Mouse (Mus musculus): Measurements from ENCODE around the gene Tiam1. TPM values are rescaled to one million over a fixed set of nuclear protein-coding genes. Genes with fewer than 3 reads are reported as not detected.

The Tiam1 gene
- polyA plus RNA-seq, 1 experiment from 2014 or later: 45.9 TPM

GRCm38 (mm10) chr16:90046494-90047158 is 96.9 kb downstream of the Tiam1 start:
- no peak overlapping the region for H3K9ac ChIP-seq
- 39% methylated on average over 12 of the region's 12 CpGs for WGBS
- no peak for ATAC-seq (ENCODE audit: insufficient number of reproducible peaks, insufficient read depth, low FRiP score, low TSS enrichment, low read depth)
- no peak overlapping the region for H3K4me3 ChIP-seq
- H3K36me3 ChIP-seq: no peaks in the 10 kb centered on the region
- no peaks in the 10 kb centered on the region for H3K27me3 ChIP-seq
- no peaks in the 10 kb centered on the region for H3K9me3 ChIP-seq
- H3K4me1 ChIP-seq: peaks cover 28% of the 10 kb centered on the region
- H3K27ac ChIP-seq: peak overlapping the region; percentile 33; the same call in 1 of the 2 replicates
- H3K4me2 ChIP-seq: no peak overlapping the region; the same call in 1 of the 2 replicates

- Histone ChIP-seq H3K27ac (no peak overlapping the region), H3K9me3 (no peaks in the 10 kb centered on the region), H3K36me3 (no peaks in the 10 kb centered on the region), H3K27me3 (no peaks in the 10 kb centered on the region), H3K9ac (no peak overlapping the region), H3K4me2 (no peak overlapping the region), H3K4me3 (no peak overlapping the region), H3K4me1 (peaks cover 35% of the 10 kb centered on the region)
- no peak for ATAC-seq (ENCODE audit: insufficient number of reproducible peaks, insufficient read depth, low FRiP score, low TSS enrichment, low read depth)
- WGBS: 71% methylated on average over 8 of the region's 8 CpGs
Observed at GRCm38 (mm10) chr16:90045611-90046010, 98.0 kb downstream of the Tiam1 start.

- H3K4me1 ChIP-seq: peaks cover 33% of the 10 kb centered on the region
- 86% methylated on average over 21 of the region's 21 CpGs for WGBS
- H3K36me3 ChIP-seq: no peaks in the 10 kb centered on the region
- no peak overlapping the region for H3K9ac ChIP-seq
- H3K9me3 ChIP-seq: no peaks in the 10 kb centered on the region
- no peak overlapping the region for H3K27ac ChIP-seq
- ATAC-seq (ENCODE audit: insufficient number of reproducible peaks, insufficient read depth, low FRiP score, low TSS enrichment, low read depth): no peak
- H3K4me2 ChIP-seq: no peak overlapping the region
- no peaks in the 10 kb centered on the region for H3K27me3 ChIP-seq
- H3K4me3 ChIP-seq: no peak overlapping the region
Observed at GRCm38 (mm10) chr16:90044004-90044754, 99.4 kb downstream of the Tiam1 start.

GRCm38 (mm10) chr16:90042874-90043273 is 100.7 kb downstream of the Tiam1 start:
- H3K9me3 ChIP-seq: no peaks in the 10 kb centered on the region
- no peak for ATAC-seq (ENCODE audit: insufficient number of reproducible peaks, insufficient read depth, low FRiP score, low TSS enrichment, low read depth)
- no peak overlapping the region for H3K9ac ChIP-seq
- H3K27me3 ChIP-seq: no peaks in the 10 kb centered on the region
- peaks cover 34% of the 10 kb centered on the region for H3K4me1 ChIP-seq
- no peak overlapping the region for H3K27ac ChIP-seq
- H3K36me3 ChIP-seq: no peaks in the 10 kb centered on the region
- no peak overlapping the region for H3K4me3 ChIP-seq
- no peak overlapping the region for H3K4me2 ChIP-seq
- 95% methylated on average over 10 of the region's 10 CpGs for WGBS

GRCm38 (mm10) chr16:90042386-90042785 is 101.2 kb downstream of the Tiam1 start:
- Histone ChIP-seq H3K27me3 (no peaks in the 10 kb centered on the region), H3K36me3 (no peaks in the 10 kb centered on the region), H3K27ac (no peak overlapping the region), H3K4me3 (no peak overlapping the region), H3K4me2 (no peak overlapping the region), H3K4me1 (peaks cover 39% of the 10 kb centered on the region), H3K9ac (no peak overlapping the region), H3K9me3 (no peaks in the 10 kb centered on the region)
- WGBS: 90% methylated on average over 10 of the region's 10 CpGs
- ATAC-seq (ENCODE audit: insufficient number of reproducible peaks, insufficient read depth, low FRiP score, low TSS enrichment, low read depth): no peak

- Histone ChIP-seq H3K27me3 (no peaks in the 10 kb centered on the region), H3K27ac (no peak overlapping the region), H3K4me3 (no peak overlapping the region), H3K36me3 (no peaks in the 10 kb centered on the region), H3K9ac (no peak overlapping the region), H3K9me3 (no peaks in the 10 kb centered on the region), H3K4me2 (no peak overlapping the region), H3K4me1 (peaks cover 36% of the 10 kb centered on the region)
- ATAC-seq (ENCODE audit: insufficient number of reproducible peaks, insufficient read depth, low FRiP score, low TSS enrichment, low read depth): no peak
- 47% methylated on average over 8 of the region's 8 CpGs for WGBS
Observed at GRCm38 (mm10) chr16:90040771-90041364, 102.7 kb downstream of the Tiam1 start.

GRCm38 (mm10) chr16:90035595-90036110 is 107.9 kb downstream of the Tiam1 start:
- Histone ChIP-seq H3K9ac (no peak overlapping the region), H3K4me3 (no peak overlapping the region)

GRCm38 (mm10) chr16:90030355-90030754 is 113.2 kb downstream of the Tiam1 start:
- Histone ChIP-seq H3K4me2 (peak overlapping the region; percentile 3; the same call in 1 of the 2 replicates), H3K9ac (no peak overlapping the region), H3K27me3 (no peaks in the 10 kb centered on the region), H3K4me3 (no peak overlapping the region), H3K4me1 (peaks cover 27% of the 10 kb centered on the region), H3K9me3 (no peaks in the 10 kb centered on the region), H3K36me3 (no peaks in the 10 kb centered on the region), H3K27ac (peak overlapping the region; percentile 33)
- ATAC-seq (ENCODE audit: insufficient number of reproducible peaks, insufficient read depth, low FRiP score, low TSS enrichment, low read depth): no peak
- WGBS: 59% methylated on average over 14 of the region's 14 CpGs

More at GRCm38 (mm10) chr16:90035595-90036110, 107.9 kb downstream of the Tiam1 start:
- Histone ChIP-seq H3K27ac (no peak overlapping the region), H3K9me3 (no peaks in the 10 kb centered on the region), H3K27me3 (no peaks in the 10 kb centered on the region), H3K4me1 (peaks cover 37% of the 10 kb centered on the region), H3K4me2 (no peak overlapping the region), H3K36me3 (no peaks in the 10 kb centered on the region)
- no peak for ATAC-seq (ENCODE audit: insufficient number of reproducible peaks, insufficient read depth, low FRiP score, low TSS enrichment, low read depth)
- WGBS: 86% methylated on average over 10 of the region's 10 CpGs

GRCm38 (mm10) chr16:90027886-90028285 is 115.7 kb downstream of the Tiam1 start:
- ATAC-seq (ENCODE audit: insufficient number of reproducible peaks, insufficient read depth, low FRiP score, low TSS enrichment, low read depth): no peak
- Histone ChIP-seq H3K4me2 (no peak overlapping the region), H3K36me3 (0 out of 2 replicates have a peak, but pooled peaks cover 4% of the 10 kb centered on the region), H3K9me3 (no peaks in the 10 kb centered on the region), H3K27ac (no peak overlapping the region), H3K27me3 (no peaks in the 10 kb centered on the region), H3K4me3 (no peak overlapping the region), H3K9ac (no peak overlapping the region), H3K4me1 (peaks cover 34% of the 10 kb centered on the region)
- 84% methylated on average over 3 of the region's 3 CpGs for WGBS

GRCm38 (mm10) chr16:90025526-90026172 is 117.9 kb downstream of the Tiam1 start:
- WGBS: 89% methylated on average over 6 of the region's 6 CpGs
- Histone ChIP-seq H3K9me3 (no peaks in the 10 kb centered on the region), H3K36me3 (0 out of 2 replicates have a peak, but pooled peaks cover 4% of the 10 kb centered on the region), H3K4me2 (no peak overlapping the region), H3K4me3 (no peak overlapping the region), H3K9ac (no peak overlapping the region), H3K27me3 (no peaks in the 10 kb centered on the region), H3K27ac (no peak overlapping the region), H3K4me1 (peaks cover 29% of the 10 kb centered on the region)
- ATAC-seq (ENCODE audit: insufficient number of reproducible peaks, insufficient read depth, low FRiP score, low TSS enrichment, low read depth): no peak

GRCm38 (mm10) chr16:90023665-90024010 is 119.9 kb downstream of the Tiam1 start:
- WGBS: 78% methylated on average over 8 of the region's 8 CpGs
- H3K9me3 ChIP-seq: no peaks in the 10 kb centered on the region
- no peak overlapping the region for H3K9ac ChIP-seq
- no peak for ATAC-seq (ENCODE audit: insufficient number of reproducible peaks, insufficient read depth, low FRiP score, low TSS enrichment, low read depth)
- H3K27ac ChIP-seq: no peak overlapping the region
- H3K4me1 ChIP-seq: peaks cover 28% of the 10 kb centered on the region
- H3K4me2 ChIP-seq: no peak overlapping the region
- no peak overlapping the region for H3K4me3 ChIP-seq
- no peaks in the 10 kb centered on the region for H3K27me3 ChIP-seq
- 0 out of 2 replicates have a peak, but pooled peaks cover 4% of the 10 kb centered on the region for H3K36me3 ChIP-seq

All from embryonic facial prominence, embryonic 13.5 days (tissue).